Mouse (Mus musculus): Measurements from ENCODE around the gene Nmnat2. TPM values are rescaled to one million over a fixed set of nuclear protein-coding genes. Genes with fewer than 3 reads are reported as not detected.
A peak's percentile ranks its signal among the peaks of the same experiment; 100 is the strongest.

The Nmnat2 gene
- total RNA-seq, 2 experiments from 2014 or later = 170 to 172 TPM

- no peak for DNase-seq (ENCODE audit: low spot score in 2 of 2)
Observed at GRCm38 (mm10) chr1:152978700-152979099, 23.9 kb downstream of the Nmnat2 start.

GRCm38 (mm10) chr1:152983416-152983815 is 28.6 kb downstream of the Nmnat2 start:
- peak; percentile 58 to 71 for DNase-seq (ENCODE audit: low spot score in 2 of 2)

GRCm38 (mm10) chr1:152986981-152987380 is 32.2 kb downstream of the Nmnat2 start:
- no peak for DNase-seq (ENCODE audit: low spot score in 2 of 2)

- peak in 1 of 2 experiments; percentile 37 for DNase-seq (ENCODE audit: low spot score in 2 of 2)
Observed at GRCm38 (mm10) chr1:152990067-152990466, 35.3 kb downstream of the Nmnat2 start.

- DNase-seq (ENCODE audit: low spot score in 2 of 2) = no peak
Observed at GRCm38 (mm10) chr1:152992271-152993134, 37.7 kb downstream of the Nmnat2 start.

- DNase-seq (ENCODE audit: low spot score in 2 of 2) = no peak
Observed at GRCm38 (mm10) chr1:152993803-152994202, 39.0 kb downstream of the Nmnat2 start.

- no peak for DNase-seq (ENCODE audit: low spot score in 2 of 2)
Observed at GRCm38 (mm10) chr1:152999983-153000382, 45.2 kb downstream of the Nmnat2 start.

- peak; percentile 82 for DNase-seq (ENCODE audit: low spot score in 2 of 2)
Observed at GRCm38 (mm10) chr1:153000486-153001228, 45.9 kb downstream of the Nmnat2 start.

GRCm38 (mm10) chr1:153002295-153003050 is 47.7 kb downstream of the Nmnat2 start:
- DNase-seq (ENCODE audit: low spot score in 2 of 2) = no peak

- DNase-seq (ENCODE audit: low spot score in 2 of 2) = no peak
Observed at GRCm38 (mm10) chr1:153004472-153004871, 49.7 kb downstream of the Nmnat2 start.

- DNase-seq (ENCODE audit: low spot score in 2 of 2) = no peak
Observed at GRCm38 (mm10) chr1:153006054-153006453, 51.3 kb downstream of the Nmnat2 start.

- no peak for DNase-seq (ENCODE audit: low spot score in 2 of 2)
Observed at GRCm38 (mm10) chr1:153006761-153007160, 52.0 kb downstream of the Nmnat2 start.

GRCm38 (mm10) chr1:153007292-153007691 is 52.5 kb downstream of the Nmnat2 start:
- DNase-seq (ENCODE audit: low spot score in 2 of 2) = no peak

GRCm38 (mm10) chr1:153007824-153008223 is 53.0 kb downstream of the Nmnat2 start:
- DNase-seq (ENCODE audit: low spot score in 2 of 2) = no peak

GRCm38 (mm10) chr1:153009338-153009737 is 54.5 kb downstream of the Nmnat2 start:
- DNase-seq (ENCODE audit: low spot score in 2 of 2) = no peak

GRCm38 (mm10) chr1:153010353-153011351 is 55.9 kb downstream of the Nmnat2 start:
- DNase-seq (ENCODE audit: low spot score in 2 of 2) = no peak

- DNase-seq (ENCODE audit: low spot score in 2 of 2) = peak; percentile 40 to 56
Observed at GRCm38 (mm10) chr1:153011544-153011943, 56.8 kb downstream of the Nmnat2 start.

GRCm38 (mm10) chr1:153013541-153014288 is 58.9 kb downstream of the Nmnat2 start:
- DNase-seq (ENCODE audit: low spot score in 2 of 2) = no peak

GRCm38 (mm10) chr1:153014431-153015186 is 59.8 kb downstream of the Nmnat2 start:
- DNase-seq (ENCODE audit: low spot score in 2 of 2) = no peak

All from left cerebral cortex, adult 18-20 months (tissue).